Mouse (Mus musculus): Measurements from ENCODE around the gene Lhfpl2. TPM values are rescaled to one million over a fixed set of nuclear protein-coding genes. Genes with fewer than 3 reads are reported as not detected.
A peak's percentile ranks its signal among the peaks of the same experiment; 100 is the strongest.

The Lhfpl2 gene
- polyA plus RNA-seq, 1 experiment: 20.9 TPM

- no peak for DNase-seq (ENCODE audit: low read depth, low spot score)
- WGBS: 48% methylated on average over 13 of the region's 13 CpGs
These were observed 74.8 kb downstream of the Lhfpl2 start for GRCm38 (mm10) chr13:94132187-94132995.

- 72% methylated on average over 7 of the region's 7 CpGs for WGBS
- DNase-seq (ENCODE audit: low read depth, low spot score): no peak
These were observed 77.0 kb downstream of the Lhfpl2 start for GRCm38 (mm10) chr13:94134646-94135045.

DNA sequence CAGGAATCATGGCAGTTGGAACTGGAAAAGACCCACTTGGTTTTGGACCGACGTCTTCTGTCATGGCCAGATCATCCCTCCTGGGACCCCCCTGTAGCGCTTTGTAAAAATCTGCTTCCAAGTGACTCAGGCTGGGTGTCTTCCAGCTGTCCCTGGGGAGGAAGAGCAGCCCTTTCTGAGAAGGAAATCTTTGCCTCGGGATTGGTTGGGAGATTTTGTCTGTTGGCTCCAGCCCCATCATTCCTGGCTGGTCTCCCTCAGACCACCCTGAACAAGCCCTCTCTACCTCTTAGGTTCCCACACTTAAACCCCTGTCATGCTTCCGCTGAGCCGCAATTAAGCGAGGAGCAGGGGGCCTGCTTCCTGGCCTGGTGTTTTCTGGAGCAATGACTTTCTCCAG is 77.6 kb downstream of the Lhfpl2 start:
- 70% methylated on average over 7 of the region's 7 CpGs for WGBS
- DNase-seq (ENCODE audit: low read depth, low spot score): no peak

DNA sequence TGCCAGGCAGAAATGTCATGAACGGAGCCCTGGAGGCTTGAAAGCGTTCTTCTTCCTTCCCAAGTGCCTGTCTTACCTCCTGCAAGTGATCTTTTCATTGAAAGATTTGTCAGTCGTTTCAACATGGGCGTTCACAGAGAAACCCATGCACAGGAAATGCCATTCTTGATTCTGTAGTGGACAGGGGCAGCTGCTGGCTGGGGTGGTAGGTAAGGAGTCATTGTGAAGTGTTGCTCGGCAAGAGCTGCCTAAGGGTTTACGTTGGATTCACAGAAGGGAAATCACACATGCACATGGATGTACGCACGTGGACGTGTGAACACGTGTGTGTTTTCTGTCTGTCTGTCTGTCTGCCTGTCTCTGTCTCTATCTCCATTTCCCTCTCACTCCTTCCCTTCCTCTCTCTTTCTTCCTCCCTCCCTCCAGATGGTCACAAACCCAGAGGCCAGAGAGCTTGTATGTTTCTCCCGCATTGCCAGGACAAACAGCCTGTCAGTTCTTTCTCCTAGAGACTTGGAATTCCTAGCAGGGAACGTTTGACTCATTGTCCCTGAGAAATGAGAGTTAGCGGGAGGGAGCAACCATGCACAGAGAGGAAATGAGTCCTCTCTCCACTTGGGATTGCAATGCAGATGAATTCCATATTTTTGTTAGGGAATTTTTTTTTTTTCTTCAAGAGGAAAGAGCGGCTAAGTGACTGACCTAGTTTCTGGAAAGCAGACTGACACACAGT is 82.3 kb downstream of the Lhfpl2 start:
- no peak for DNase-seq (ENCODE audit: low read depth, low spot score)
- 70% methylated on average over 14 of the region's 14 CpGs for WGBS

DNA sequence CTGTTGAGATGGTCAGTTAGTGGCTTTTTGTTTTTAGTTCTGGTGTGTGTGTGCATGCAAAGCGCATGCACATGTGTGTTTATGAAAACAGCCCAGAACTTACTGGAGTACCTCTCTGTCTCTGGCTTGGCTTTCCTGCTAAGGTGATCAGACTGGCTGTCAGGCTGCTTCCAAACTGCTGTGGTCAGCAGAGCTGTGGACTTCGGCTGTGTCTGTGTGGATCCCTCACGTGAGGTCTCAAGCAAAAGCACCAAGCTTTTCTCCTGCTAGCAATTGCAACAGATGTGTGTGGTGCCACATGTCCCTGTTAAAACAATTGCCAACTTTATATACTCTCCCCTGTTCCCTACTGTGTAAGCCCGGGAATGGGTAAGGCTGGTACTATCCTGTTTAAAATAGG is 82.8 kb downstream of the Lhfpl2 start:
- DNase-seq (ENCODE audit: low read depth, low spot score): no peak
- 80% methylated on average over 4 of the region's 4 CpGs for WGBS

GRCm38 (mm10) chr13:94143063-94143652 is 85.6 kb downstream of the Lhfpl2 start:
- no peak for DNase-seq (ENCODE audit: low read depth, low spot score)

DNA sequence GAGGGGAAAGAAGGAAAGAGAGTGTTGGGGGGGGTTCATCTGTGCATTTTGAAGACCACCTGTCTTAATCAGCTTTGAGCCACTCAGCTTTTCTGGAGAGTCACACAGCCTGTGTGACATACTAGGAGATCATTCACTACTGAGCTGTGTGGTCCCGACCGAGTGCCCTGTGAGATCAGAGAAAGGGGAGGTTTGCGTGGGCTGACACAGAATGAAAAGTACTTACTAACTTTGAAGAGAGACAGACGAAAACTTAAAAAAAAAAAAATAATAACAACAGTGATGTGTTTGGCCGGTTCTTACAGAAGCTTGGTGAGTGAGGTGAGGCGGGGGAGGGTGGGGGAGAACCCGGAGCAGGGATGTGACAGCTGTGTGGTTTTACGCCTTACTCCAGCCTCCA is 86.9 kb downstream of the Lhfpl2 start:
- no peak for DNase-seq (ENCODE audit: low read depth, low spot score)
- 81% methylated on average over 8 of the region's 8 CpGs for WGBS

More at GRCm38 (mm10) chr13:94143063-94143652, 85.6 kb downstream of the Lhfpl2 start:
- 36% methylated on average over 12 of the region's 12 CpGs for WGBS

GRCm38 (mm10) chr13:94147257-94147656 is 89.7 kb downstream of the Lhfpl2 start:
- WGBS: 44% methylated on average over 4 of the region's 4 CpGs
- no peak for DNase-seq (ENCODE audit: low read depth, low spot score)

DNA sequence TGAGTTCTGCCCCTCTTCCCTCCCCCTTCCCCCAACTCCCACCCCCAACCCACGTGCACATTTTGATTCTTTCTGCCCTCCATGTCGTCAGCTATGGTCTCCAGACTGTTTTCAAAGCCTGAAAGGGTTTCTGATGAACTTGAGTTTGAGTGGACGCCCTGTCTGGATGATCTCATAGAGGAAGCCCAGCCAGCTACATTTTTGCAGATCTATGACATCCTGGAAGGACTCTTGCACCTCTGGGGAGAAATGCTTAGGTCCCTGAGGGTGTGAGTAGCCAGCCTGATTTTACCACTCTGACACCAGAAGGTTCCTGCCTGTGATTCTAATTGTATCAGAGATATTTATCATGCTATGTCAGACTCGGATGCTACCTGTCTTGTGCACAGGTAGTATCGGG is 91.4 kb downstream of the Lhfpl2 start:
- 77% methylated on average over 5 of the region's 5 CpGs for WGBS
- DNase-seq (ENCODE audit: low read depth, low spot score): no peak

DNA sequence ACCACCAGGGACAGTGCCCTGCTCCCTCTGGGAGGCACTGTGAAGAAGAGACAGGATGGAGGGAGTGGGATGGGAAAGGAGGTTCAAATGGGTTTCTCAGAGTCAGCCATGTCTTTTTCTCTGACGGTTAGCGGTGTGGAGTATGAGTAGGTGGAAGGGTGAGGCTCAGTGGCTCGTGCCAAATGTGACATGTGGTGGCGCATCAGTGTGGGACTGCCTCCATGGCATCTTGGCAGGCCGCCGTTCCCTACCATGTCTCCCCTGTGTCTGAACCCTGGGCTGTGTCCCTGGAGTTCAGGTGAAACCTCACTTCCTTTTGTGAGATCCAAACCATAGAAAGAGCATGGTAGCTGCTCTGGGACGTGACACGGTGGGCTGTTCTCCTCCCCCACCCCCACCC is 92.2 kb downstream of the Lhfpl2 start:
- 92% methylated on average over 8 of the region's 8 CpGs for WGBS
- DNase-seq (ENCODE audit: low read depth, low spot score): no peak

GRCm38 (mm10) chr13:94151308-94151707 is 93.7 kb downstream of the Lhfpl2 start:
- DNase-seq (ENCODE audit: low read depth, low spot score): no peak
- WGBS: 56% methylated on average over 4 of the region's 4 CpGs

DNA sequence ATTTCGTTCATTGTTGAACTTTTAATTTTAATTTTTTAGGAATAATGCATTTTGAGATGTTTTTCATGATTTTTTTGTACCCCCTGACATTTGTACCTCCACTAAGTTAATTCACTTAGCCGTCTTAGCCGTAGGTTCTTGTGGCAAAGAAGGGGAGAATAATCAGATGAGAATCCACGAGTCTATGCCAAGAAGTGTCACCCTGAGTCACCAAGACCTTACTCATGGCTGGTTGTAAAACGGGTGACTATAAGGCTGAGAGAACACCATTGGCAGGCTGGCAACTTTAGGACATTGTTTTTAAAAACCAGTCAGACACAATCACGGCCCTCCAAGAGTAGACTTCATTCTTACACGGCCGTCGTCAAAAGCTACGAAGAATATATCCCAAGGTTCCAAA is 95.2 kb downstream of the Lhfpl2 start:
- no peak for DNase-seq (ENCODE audit: low read depth, low spot score)
- 89% methylated on average over 10 of the region's 10 CpGs for WGBS

- DNase-seq (ENCODE audit: low read depth, low spot score): no peak
- WGBS: 80% methylated on average over 6 of the region's 6 CpGs
These were observed 96.1 kb downstream of the Lhfpl2 start for GRCm38 (mm10) chr13:94153658-94154057.

- 66% methylated on average over 15 of the region's 15 CpGs for WGBS
- DNase-seq (ENCODE audit: low read depth, low spot score): no peak
These were observed 97.1 kb downstream of the Lhfpl2 start for GRCm38 (mm10) chr13:94154512-94155296.

GRCm38 (mm10) chr13:94155657-94156429 is 98.2 kb downstream of the Lhfpl2 start:
- WGBS: 79% methylated on average over 9 of the region's 9 CpGs
- no peak for DNase-seq (ENCODE audit: low read depth, low spot score)

GRCm38 (mm10) chr13:94158864-94159477 is 101.4 kb downstream of the Lhfpl2 start:
- WGBS: 75% methylated on average over 6 of the region's 6 CpGs
- DNase-seq (ENCODE audit: low read depth, low spot score): no peak

GRCm38 (mm10) chr13:94159478-94160220 is 102.1 kb downstream of the Lhfpl2 start:
- 46% methylated on average over 7 of the region's 7 CpGs for WGBS
- peak; percentile 73 for DNase-seq (ENCODE audit: low read depth, low spot score)

DNA sequence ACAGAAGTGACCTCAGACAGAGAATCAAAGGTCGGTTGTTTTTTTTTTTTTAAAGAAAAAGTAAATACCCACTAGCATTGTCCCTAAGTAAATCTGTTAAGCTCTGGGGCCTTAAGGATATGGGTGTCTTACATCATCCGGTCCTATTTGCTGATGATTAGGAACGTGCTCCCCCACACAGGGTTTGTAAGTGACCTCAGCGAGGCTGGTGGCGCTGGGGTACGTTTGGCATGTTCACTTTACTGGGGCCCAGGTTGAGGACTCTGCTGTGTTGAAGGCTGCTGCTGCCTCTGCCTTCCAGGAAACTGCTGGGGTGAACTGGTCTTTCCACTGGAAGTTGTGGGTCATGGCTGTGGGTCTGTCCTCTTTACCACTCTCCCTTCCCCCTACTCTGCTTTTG is 106.9 kb downstream of the Lhfpl2 start:
- WGBS: 61% methylated on average over 6 of the region's 6 CpGs
- no peak for DNase-seq (ENCODE audit: low read depth, low spot score)
